8 mouse cellular contexts compared by ENCODE assay signal in the genomic region with DNA sequence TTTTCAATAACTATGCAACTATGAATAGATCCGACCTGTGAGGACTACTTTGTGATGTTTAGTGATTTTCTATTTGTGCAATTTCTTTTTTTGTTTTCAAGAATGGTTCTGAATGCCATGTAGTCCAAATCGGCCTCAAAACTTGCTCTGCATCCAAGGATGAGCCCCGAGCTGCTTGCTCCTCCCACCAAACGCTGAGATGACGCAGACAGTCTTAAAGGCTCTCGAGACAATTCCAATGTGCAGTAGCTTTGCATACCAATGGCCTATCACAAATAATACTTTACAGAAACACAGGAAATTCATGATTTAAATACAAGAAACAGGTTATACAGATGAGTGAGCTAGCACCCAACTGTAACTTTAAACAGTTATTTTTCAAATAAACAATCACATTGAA. TPM values are rescaled to one million over a fixed set of nuclear protein-coding genes. Genes with fewer than 3 reads are reported as not detected.
DNase-seq lines count a peak whose midpoint lies in the region; ATAC-seq lines count a peak whose summit lies in the region.

No protein-coding gene starts in this region.

- no peaks in the 10 kb centered on the region for H3K27me3 ChIP-seq in erythroblast, embryonic 14.5 days (ENCODE audit: control insufficient read depth)
- H3K27me3 ChIP-seq in limb, embryonic 15.5 days, result no peaks in the 10 kb centered on the region

- no peak overlapping the region for H3K9ac ChIP-seq in limb, embryonic 15.5 days

- peaks cover 46% of the 10 kb centered on the region for H3K4me1 ChIP-seq in erythroblast, embryonic 14.5 days (ENCODE audit: control insufficient read depth)
- H3K4me1 ChIP-seq in limb, embryonic 15.5 days, result peaks cover 20% of the 10 kb centered on the region

- 64% methylated on average over 6 of the region's 6 CpGs for whole genome bisulfite sequencing in limb, embryonic 15.5 days

- peak overlapping the region; percentile 60; the same call in 1 of the 2 replicates for H3K4me2 ChIP-seq in limb, embryonic 15.5 days

- no peak for ATAC-seq in limb, embryonic 15.5 days (ENCODE audit: insufficient number of reproducible peaks, low FRiP score, low TSS enrichment, low read depth)
- ATAC-seq in inflammation-experienced regulatory T-cells, adult 6 months, result no peak

- H3K36me3 ChIP-seq in erythroblast, embryonic 14.5 days (ENCODE audit: control insufficient read depth), result peaks cover 64% of the 10 kb centered on the region
- peaks cover 48% of the 10 kb centered on the region for H3K36me3 ChIP-seq in limb, embryonic 15.5 days

- no peak overlapping the region for H3K27ac ChIP-seq in limb, embryonic 15.5 days

- DNase-seq in adrenal gland, adult (ENCODE audit: inconsistent age in 2 of 2, low spot score in 1 of 2), result peak; percentile 55 to 78
- DNase-seq in adrenal gland, postnatal 4 days (ENCODE audit: low spot score in 2 of 2), result no peak
- peak; percentile 5 to 6 for DNase-seq in B cell, adult 2 months
- no peak for DNase-seq in urinary bladder, postnatal 36 days (ENCODE audit: low spot score in 2 of 2)
- no peak for DNase-seq in layer of hippocampus, postnatal 36 days

- peak overlapping the region; percentile 95 for H3K4me3 ChIP-seq in erythroblast, embryonic 14.5 days (replicated peaks)
- peak overlapping the region; percentile 74 for H3K4me3 ChIP-seq in limb, embryonic 15.5 days

- H3K9me3 ChIP-seq in erythroblast, embryonic 14.5 days (ENCODE audit: control insufficient read depth, low read length), result no peaks in the 10 kb centered on the region
- H3K9me3 ChIP-seq in limb, embryonic 15.5 days, result no peaks in the 10 kb centered on the region

RNA-seq across cellular contexts. Expression of gene Polh, which starts 1.3 kb away (rescaled TPM):
- 10 to 100 TPM; 34.9 to 36.8 TPM for total RNA-seq in adrenal gland, postnatal 4 days (2021)
- polyA plus RNA-seq in erythroblast, embryonic 14.5 days (2012), result 0.24 and 0.27 TPM in 2 replicates
- polyA plus RNA-seq in limb, embryonic 15.5 days (2015; fragmentation: Nextera tagmentation; extraction: Ambion mirVana), result 18.5 and 20.1 TPM in 2 replicates
- polyA plus RNA-seq in inflammation-experienced regulatory T-cells, adult 6 months (2017; shearing (Covaris generic)), result 10 to 100 TPM in 1 of 3 experiments, 1 to 10 TPM in 2; 6.4 to 20.1 (median 8.2) TPM
- 1 to 10 TPM; 5.5 to 5.8 TPM for total RNA-seq in layer of hippocampus, postnatal 36 days (2021)

RNA-seq across cellular contexts. Expression of gene Xpo5, which starts 1.4 kb away (rescaled TPM):
- total RNA-seq in adrenal gland, postnatal 4 days (2021), result 10 to 100 TPM; 72.0 to 74.6 TPM
- 0.36 and 0.51 TPM in 2 replicates for polyA plus RNA-seq in erythroblast, embryonic 14.5 days (2012)
- 30.3 and 32.0 TPM in 2 replicates for polyA plus RNA-seq in limb, embryonic 15.5 days (2015; fragmentation: Nextera tagmentation; extraction: Ambion mirVana)
- 10 to 100 TPM; 24.9 to 35.4 (median 28.8) TPM for polyA plus RNA-seq in inflammation-experienced regulatory T-cells, adult 6 months (2017; shearing (Covaris generic))
- total RNA-seq in layer of hippocampus, postnatal 36 days (2021), result 10 to 100 TPM; 47.9 to 49.7 TPM

RNA-seq across cellular contexts. Expression of gene Gtpbp2, which starts 40.3 kb away (rescaled TPM):
- total RNA-seq in adrenal gland, postnatal 4 days (2021), result 100 to 1,000 TPM; 101 to 116 TPM
- polyA plus RNA-seq in erythroblast, embryonic 14.5 days (2012), result 15.3 and 19.3 TPM in 2 replicates
- 35.6 and 39.6 TPM in 2 replicates for polyA plus RNA-seq in limb, embryonic 15.5 days (2015; fragmentation: Nextera tagmentation; extraction: Ambion mirVana)
- polyA plus RNA-seq in inflammation-experienced regulatory T-cells, adult 6 months (2017; shearing (Covaris generic)), result 10 to 100 TPM; 47.8 to 71.3 (median 51.3) TPM
- total RNA-seq in layer of hippocampus, postnatal 36 days (2021), result 100 to 1,000 TPM; 123 to 137 TPM

RNA-seq across cellular contexts. Expression of gene Polr1c, which starts 46.7 kb away (rescaled TPM):
- 100 to 1,000 TPM; 101 to 108 TPM for total RNA-seq in adrenal gland, postnatal 4 days (2021)
- 1.2 and 1.6 TPM in 2 replicates for polyA plus RNA-seq in erythroblast, embryonic 14.5 days (2012)
- polyA plus RNA-seq in limb, embryonic 15.5 days (2015; fragmentation: Nextera tagmentation; extraction: Ambion mirVana), result 75.4 and 76.5 TPM in 2 replicates
- polyA plus RNA-seq in inflammation-experienced regulatory T-cells, adult 6 months (2017; shearing (Covaris generic)), result 100 to 1,000 TPM in 2 of 3 experiments, 10 to 100 TPM in 1; 76.3 to 119 (median 100) TPM
- 10 to 100 TPM; 34.5 to 35.1 TPM for total RNA-seq in layer of hippocampus, postnatal 36 days (2021)

RNA-seq across cellular contexts. Expression of gene Yipf3, which starts 46.7 kb away (rescaled TPM):
- 100 to 1,000 TPM; 137 to 139 TPM for total RNA-seq in adrenal gland, postnatal 4 days (2021)
- polyA plus RNA-seq in erythroblast, embryonic 14.5 days (2012), result 8.0 and 13.3 TPM in 2 replicates
- 133 and 162 TPM in 2 replicates for polyA plus RNA-seq in limb, embryonic 15.5 days (2015; fragmentation: Nextera tagmentation; extraction: Ambion mirVana)
- 10 to 100 TPM; 44.2 to 58.7 (median 47.1) TPM for polyA plus RNA-seq in inflammation-experienced regulatory T-cells, adult 6 months (2017; shearing (Covaris generic))
- total RNA-seq in layer of hippocampus, postnatal 36 days (2021), result 10 to 100 TPM; 78.7 to 92.4 TPM

Comparison
In these comparisons a context has a peak if more than half of its experiments do, and no peak if none do; other contexts are left out.
1. DNase-seq: peak in adrenal gland, adult (2 of 2) and B cell, adult 2 months (2 of 2); none in adrenal gland, postnatal 4 days (0 of 2), urinary bladder, postnatal 36 days (0 of 2) and layer of hippocampus, postnatal 36 days (0 of 2).
2. RNA of gene Xpo5, which starts 1.4 kb away (polyA plus RNA-seq): 30.3 to 32.0 TPM in limb, embryonic 15.5 days and 24.9 to 35.4 TPM in inflammation-experienced regulatory T-cells, adult 6 months; 0.36 to 0.51 TPM in erythroblast, embryonic 14.5 days; every median in the first group is over 10 times any median in the second.